Mouse (Mus musculus) hindbrain, embryonic 10.5 days (tissue): ENCODE data around the gene Ttll5. TPM values are rescaled to one million over a fixed set of nuclear protein-coding genes. Genes with fewer than 3 reads are reported as not detected.

Experiments used
- DNase-seq: peaks from one replicate; pipeline ENCODE4 v3.0.0-alpha.2; 2017; ENCODE audit warnings: low spot score
- H3K27ac ChIP-seq: fragments of 300-500 bp; sonication (generic); 2 replicates; pipeline ENCODE4 v1.5.1; 2016; ENCODE audit warnings: mild to moderate bottlenecking, moderate library complexity
- H3K27me3 ChIP-seq: fragments of 300-500 bp; sonication (generic); 2 replicates; pipeline ENCODE4 v1.6.1; 2016; ENCODE audit warnings: mild to moderate bottlenecking; ENCODE audit not compliant: poor library complexity, insufficient read depth, severe bottlenecking
- H3K36me3 ChIP-seq: fragments of 300-500 bp; sonication (generic); 2 replicates; pipeline ENCODE4 v1.6.1; 2016; ENCODE audit warnings: mild to moderate bottlenecking, moderate library complexity
- H3K4me1 ChIP-seq: fragments of 300-500 bp; sonication (generic); replicated peaks from 2 replicates; pipeline ENCODE4 v1.6.1; 2016; ENCODE audit warnings: mild to moderate bottlenecking
- H3K4me3 ChIP-seq: fragments of 300-500 bp; sonication (generic); 2 replicates; pipeline ENCODE4 v1.5.1; 2016; ENCODE audit warnings: mild to moderate bottlenecking, moderate library complexity
- H3K9me3 ChIP-seq: fragments of 300-500 bp; sonication (generic); 2 replicates; pipeline ENCODE4 v1.6.1; 2016; ENCODE audit warnings: mild to moderate bottlenecking, moderate library complexity
- WGBS: fragments of 180-500 bp; shearing (Covaris S2); methylation state at CpG from one replicate; pipeline ENCODE4 v1.1.7; 2016; 5-methylcytosine and 5-hydroxymethylcytosine counted together
- polyA plus RNA-seq: library from polyadenylated mRNA; unstranded; fragments of >200 nt; fragmentation: Nextera tagmentation; extraction: Ambion mirVana; gene quantifications from 2 replicates; pipeline ENCODE4 v1.2.1, GENCODE M21; 2016

Ttll5 gene
- polyA plus RNA-seq, 1 experiment from 2014 or later: 18.3 TPM

GRCm38 (mm10) chr12:85947161-85947560 is 122.7 kb downstream of the Ttll5 start:
- H3K36me3 ChIP-seq: peaks cover 24% of the 10 kb centered on the region
- no peak overlapping the region for H3K4me3 ChIP-seq
- DNase-seq: no peak
- no peak overlapping the region for H3K27ac ChIP-seq
- 86% methylated on average over 4 of the region's 4 CpGs for WGBS
- H3K9me3 ChIP-seq: no peaks in the 10 kb centered on the region
- H3K27me3 ChIP-seq: no peaks in the 10 kb centered on the region
- H3K4me1 ChIP-seq: 0 out of 2 replicates have a peak, but pooled peaks cover 3% of the 10 kb centered on the region

GRCm38 (mm10) chr12:85949667-85950066 is 125.2 kb downstream of the Ttll5 start:
- H3K4me1 ChIP-seq: no peaks in the 10 kb centered on the region
- H3K4me3 ChIP-seq: no peak overlapping the region
- no peaks in the 10 kb centered on the region for H3K27me3 ChIP-seq
- 92% methylated on average over 6 of the region's 6 CpGs for WGBS
- H3K27ac ChIP-seq: no peak overlapping the region
- no peaks in the 10 kb centered on the region for H3K9me3 ChIP-seq
- peaks cover 25% of the 10 kb centered on the region for H3K36me3 ChIP-seq
- DNase-seq: no peak

- peaks cover 22% of the 10 kb centered on the region for H3K36me3 ChIP-seq
- no peak overlapping the region for H3K4me3 ChIP-seq
- H3K27ac ChIP-seq: no peak overlapping the region
- no peak for DNase-seq
- H3K9me3 ChIP-seq: no peaks in the 10 kb centered on the region
- no peaks in the 10 kb centered on the region for H3K4me1 ChIP-seq
- no peaks in the 10 kb centered on the region for H3K27me3 ChIP-seq
- WGBS: 88% methylated on average over 6 of the region's 6 CpGs
Measured at GRCm38 (mm10) chr12:85950371-85950770, 125.9 kb downstream of the Ttll5 start.

GRCm38 (mm10) chr12:85951036-85951435 is 126.6 kb downstream of the Ttll5 start:
- H3K4me1 ChIP-seq: no peaks in the 10 kb centered on the region
- no peaks in the 10 kb centered on the region for H3K9me3 ChIP-seq
- H3K4me3 ChIP-seq: no peak overlapping the region
- H3K36me3 ChIP-seq: peaks cover 21% of the 10 kb centered on the region
- no peak for DNase-seq
- 90% methylated on average over 4 of the region's 4 CpGs for WGBS
- H3K27me3 ChIP-seq: no peaks in the 10 kb centered on the region
- H3K27ac ChIP-seq: no peak overlapping the region

GRCm38 (mm10) chr12:85951822-85952221 is 127.4 kb downstream of the Ttll5 start:
- Histone ChIP-seq H3K9me3 (no peaks in the 10 kb centered on the region), H3K27me3 (no peaks in the 10 kb centered on the region), H3K4me1 (no peaks in the 10 kb centered on the region), H3K27ac (no peak overlapping the region), H3K4me3 (no peak overlapping the region), H3K36me3 (peaks cover 27% of the 10 kb centered on the region)
- 97% methylated on average over 1 of the region's 1 CpGs for WGBS
- DNase-seq: no peak

GRCm38 (mm10) chr12:85952349-85952748 is 127.9 kb downstream of the Ttll5 start:
- Histone ChIP-seq H3K27ac (no peak overlapping the region), H3K9me3 (no peaks in the 10 kb centered on the region), H3K4me3 (no peak overlapping the region), H3K36me3 (peaks cover 27% of the 10 kb centered on the region), H3K27me3 (no peaks in the 10 kb centered on the region), H3K4me1 (no peaks in the 10 kb centered on the region)
- WGBS: 95% methylated on average over 5 of the region's 5 CpGs
- DNase-seq: no peak

GRCm38 (mm10) chr12:85954167-85954566 is 129.7 kb downstream of the Ttll5 start:
- no peak overlapping the region for H3K4me3 ChIP-seq
- H3K36me3 ChIP-seq: peaks cover 29% of the 10 kb centered on the region
- no peak for DNase-seq
- no peaks in the 10 kb centered on the region for H3K27me3 ChIP-seq
- WGBS: 84% methylated on average over 3 of the region's 3 CpGs
- H3K9me3 ChIP-seq: no peaks in the 10 kb centered on the region
- H3K27ac ChIP-seq: no peak overlapping the region
- 0 out of 2 replicates have a peak, but pooled peaks cover 4% of the 10 kb centered on the region for H3K4me1 ChIP-seq

- 77% methylated on average over 8 of the region's 8 CpGs for WGBS
- H3K36me3 ChIP-seq: peaks cover 27% of the 10 kb centered on the region
- H3K27ac ChIP-seq: no peak overlapping the region
- H3K27me3 ChIP-seq: no peaks in the 10 kb centered on the region
- no peak for DNase-seq
- H3K9me3 ChIP-seq: no peaks in the 10 kb centered on the region
- H3K4me3 ChIP-seq: no peak overlapping the region
- 0 out of 2 replicates have a peak, but pooled peaks cover 4% of the 10 kb centered on the region for H3K4me1 ChIP-seq
Measured at GRCm38 (mm10) chr12:85955062-85955461, 130.6 kb downstream of the Ttll5 start.

GRCm38 (mm10) chr12:85955690-85956089 is 131.2 kb downstream of the Ttll5 start:
- Histone ChIP-seq H3K9me3 (no peaks in the 10 kb centered on the region), H3K27me3 (no peaks in the 10 kb centered on the region), H3K4me3 (no peak overlapping the region), H3K36me3 (peaks cover 27% of the 10 kb centered on the region), H3K27ac (no peak overlapping the region), H3K4me1 (0 out of 2 replicates have a peak, but pooled peaks cover 4% of the 10 kb centered on the region)
- no peak for DNase-seq
- WGBS: 80% methylated on average over 3 of the region's 3 CpGs

- WGBS: 93% methylated on average over 6 of the region's 6 CpGs
- H3K4me3 ChIP-seq: no peak overlapping the region
- no peak for DNase-seq
- no peak overlapping the region for H3K27ac ChIP-seq
- H3K36me3 ChIP-seq: peaks cover 23% of the 10 kb centered on the region
- H3K27me3 ChIP-seq: no peaks in the 10 kb centered on the region
- H3K4me1 ChIP-seq: 0 out of 2 replicates have a peak, but pooled peaks cover 4% of the 10 kb centered on the region
- H3K9me3 ChIP-seq: no peaks in the 10 kb centered on the region
Measured at GRCm38 (mm10) chr12:85956251-85956650, 131.8 kb downstream of the Ttll5 start.

GRCm38 (mm10) chr12:85958460-85958859 is 134.0 kb downstream of the Ttll5 start:
- Histone ChIP-seq H3K27ac (no peak overlapping the region), H3K4me1 (peaks cover 4% of the 10 kb centered on the region; the same call in 1 of the 2 replicates), H3K36me3 (peaks cover 13% of the 10 kb centered on the region), H3K9me3 (no peaks in the 10 kb centered on the region), H3K4me3 (no peak overlapping the region), H3K27me3 (no peaks in the 10 kb centered on the region)
- DNase-seq: no peak
- 92% methylated on average over 2 of the region's 2 CpGs for WGBS

GRCm38 (mm10) chr12:85959822-85960501 is 135.5 kb downstream of the Ttll5 start:
- DNase-seq: no peak
- 83% methylated on average over 10 of the region's 10 CpGs for WGBS
- Histone ChIP-seq H3K27ac (no peak overlapping the region), H3K4me3 (no peak overlapping the region), H3K36me3 (peaks cover 16% of the 10 kb centered on the region), H3K27me3 (no peaks in the 10 kb centered on the region), H3K9me3 (no peaks in the 10 kb centered on the region), H3K4me1 (peaks cover 4% of the 10 kb centered on the region; the same call in 1 of the 2 replicates)

GRCm38 (mm10) chr12:85960699-85961098 is 136.2 kb downstream of the Ttll5 start:
- no peak overlapping the region for H3K4me3 ChIP-seq
- H3K27ac ChIP-seq: no peak overlapping the region
- peaks cover 15% of the 10 kb centered on the region; the same call in 1 of the 2 replicates for H3K36me3 ChIP-seq
- no peak for DNase-seq
- H3K4me1 ChIP-seq: peaks cover 4% of the 10 kb centered on the region; the same call in 1 of the 2 replicates
- 86% methylated on average over 4 of the region's 4 CpGs for WGBS
- H3K27me3 ChIP-seq: no peaks in the 10 kb centered on the region
- H3K9me3 ChIP-seq: no peaks in the 10 kb centered on the region
